Mouse (Mus musculus) liver, embryonic 14.5 days (tissue): ENCODE measurements around the gene Cdsn.

Source experiments
- CTCF ChIP-seq: IDR thresholded peaks from 2 replicates; pipeline ENCODE4 v1.5.1; 2016; ENCODE audit warnings: antibody characterized with exemption, low read depth, control low read depth
- EP300 ChIP-seq: IDR thresholded peaks from 2 replicates; pipeline ENCODE4 v1.6.1; 2016; ENCODE audit warnings: antibody characterized with exemption, low read depth

DNA sequence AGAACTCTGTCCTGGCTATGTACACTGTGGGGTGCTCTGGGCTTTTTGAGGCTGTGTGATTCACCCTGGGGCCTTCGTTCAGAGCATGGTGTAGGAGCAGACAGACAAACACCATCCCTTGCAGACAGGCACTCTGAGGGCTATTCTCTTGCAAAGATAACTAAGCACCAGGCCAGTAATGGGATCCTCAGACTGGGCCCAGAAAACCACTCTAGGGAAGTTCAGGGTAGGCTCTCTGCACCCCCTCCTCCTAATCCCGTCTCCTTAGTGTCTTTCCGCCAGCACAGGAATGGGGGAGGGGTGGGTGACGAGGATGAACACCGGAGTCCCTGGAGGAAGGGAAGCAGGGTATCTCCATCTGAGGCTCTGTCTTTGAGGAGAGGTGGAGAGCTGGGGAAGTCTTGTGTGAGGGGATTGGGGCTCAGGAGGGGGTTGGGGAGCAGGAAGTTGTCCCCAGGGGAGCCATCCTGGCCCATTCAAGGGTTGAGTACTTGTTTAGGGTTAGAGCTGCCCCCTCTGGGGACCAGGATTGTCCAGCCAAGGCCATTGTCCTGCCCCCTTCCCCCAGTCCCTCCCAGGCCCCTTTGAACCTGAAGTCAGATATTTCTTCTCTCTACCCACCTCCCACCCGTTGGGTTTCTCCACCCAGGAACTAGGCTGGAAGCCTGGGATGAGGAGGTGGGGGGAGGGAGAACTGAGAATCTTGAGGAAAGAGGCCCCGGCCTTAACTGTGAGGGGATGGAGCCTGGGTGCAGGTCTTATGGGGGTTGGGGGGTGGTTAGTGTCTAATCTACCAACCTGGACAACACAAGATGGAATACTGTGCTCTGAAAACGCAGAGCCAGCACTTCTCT is 47.1 kb upstream of the Cdsn start:
- TF ChIP-seq CTCF (no peak), EP300 (no peak)
